Mouse (Mus musculus) kidney, postnatal 0 days (tissue): ENCODE measurements around the gene Epor. TPM values are rescaled to one million over a fixed set of nuclear protein-coding genes. Genes with fewer than 3 reads are reported as not detected.
A peak's percentile ranks its signal among the peaks of the same experiment; 100 is the strongest.

Experiments
- ATAC-seq: fragments of 200-750 bp; cut with Nextera tagmentation; replicated peaks from 2 replicates; pipeline ENCODE4 v1.8.0; 2017; ENCODE audit warnings: low read depth, moderate number of reproducible peaks, moderate TSS enrichment, moderate library complexity; ENCODE audit not compliant: low FRiP score
- DNase-seq: peaks from one replicate; pipeline ENCODE4 v3.0.0-alpha.2; 2016; ENCODE audit warnings: low spot score
- H3K27ac ChIP-seq: fragments of 300-500 bp; sonication (generic); 2 replicates; pipeline ENCODE4 v1.5.1; 2014; ENCODE audit warnings: mild to moderate bottlenecking
- H3K27me3 ChIP-seq: fragments of 300-500 bp; sonication (generic); 2 replicates; pipeline ENCODE4 v1.6.1; 2014; ENCODE audit warnings: low read length, mixed read lengths; ENCODE audit not compliant: insufficient read depth
- H3K36me3 ChIP-seq: fragments of 300-500 bp; sonication (generic); 2 replicates; pipeline ENCODE4 v1.6.1; 2014; ENCODE audit warnings: low read length, mixed read lengths; ENCODE audit not compliant: insufficient read depth
- H3K4me1 ChIP-seq: fragments of 300-500 bp; sonication (generic); replicated peaks from 2 replicates; pipeline ENCODE4 v1.6.1; 2014; ENCODE audit warnings: antibody characterized with exemption, low read length, mixed read lengths; ENCODE audit not compliant: insufficient read depth
- H3K4me2 ChIP-seq: fragments of 300-500 bp; sonication (generic); 2 replicates; pipeline ENCODE4 v1.6.1; 2014; ENCODE audit warnings: mild to moderate bottlenecking, low read length, moderate library complexity, mixed read lengths
- H3K4me3 ChIP-seq: fragments of 300-500 bp; sonication (generic); replicated peaks from 2 replicates; pipeline ENCODE4 v1.5.1; 2014; ENCODE audit warnings: low read depth, low read length
- H3K9ac ChIP-seq: fragments of 300-500 bp; sonication (generic); 2 replicates; pipeline ENCODE4 v1.6.1; 2014; ENCODE audit warnings: low read depth, low read length
- H3K9me3 ChIP-seq: fragments of 300-500 bp; sonication (generic); replicated peaks from 2 replicates; pipeline ENCODE4 v1.6.1; 2016; ENCODE audit warnings: low read length, inconsistent platforms, mixed read lengths
- CTCF ChIP-seq: IDR thresholded peaks from 2 replicates; pipeline ENCODE4 v1.5.1; 2016; ENCODE audit warnings: antibody characterized with exemption, low read depth, mild to moderate bottlenecking, moderate library complexity
- WGBS: fragments of 180-500 bp; shearing (Covaris S2); extraction: QIAGEN DNeasy Blood & Tissue Kit; methylation state at CpG from one replicate; pipeline ENCODE4 v1.1.7; 2014; 5-methylcytosine and 5-hydroxymethylcytosine counted together
- polyA plus RNA-seq: library from polyadenylated mRNA; unstranded; fragments of >200 nt; fragmentation: Nextera tagmentation; extraction: Ambion mirVana; gene quantifications from 2 replicates; pipeline ENCODE4 v1.2.1, GENCODE M21; 2015

Gene Epor
- polyA plus RNA-seq, 1 experiment from 2014 or later: 16.1 TPM

GRCm38 (mm10) chr9:21925506-21925905, 37.8 kb downstream of the Epor start:
- Histone ChIP-seq H3K4me3 (no peak overlapping the region), H3K4me1 (0 out of 2 replicates have a peak, but pooled peaks cover 3% of the 10 kb centered on the region), H3K9me3 (no peaks in the 10 kb centered on the region), H3K4me2 (no peak overlapping the region), H3K27ac (no peak overlapping the region), H3K9ac (no peak overlapping the region), H3K36me3 (no peaks in the 10 kb centered on the region), H3K27me3 (no peaks in the 10 kb centered on the region)
- no peak for TF ChIP-seq CTCF
- WGBS: 97% methylated on average over 1 of the region's 1 CpGs
- no peak for DNase-seq
- ATAC-seq: no peak

- TF ChIP-seq CTCF: no peak
- no peak for ATAC-seq
- Histone ChIP-seq H3K27me3 (no peaks in the 10 kb centered on the region), H3K4me3 (no peak overlapping the region), H3K9me3 (no peaks in the 10 kb centered on the region), H3K36me3 (no peaks in the 10 kb centered on the region), H3K27ac (no peak overlapping the region), H3K9ac (no peak overlapping the region), H3K4me2 (no peak overlapping the region), H3K4me1 (0 out of 2 replicates have a peak, but pooled peaks cover 3% of the 10 kb centered on the region)
- no peak for DNase-seq
- 95% methylated on average over 3 of the region's 3 CpGs for WGBS
Measured at GRCm38 (mm10) chr9:21925034-21925433, 38.3 kb downstream of the Epor start.

GRCm38 (mm10) chr9:21924099-21924493, 39.2 kb downstream of the Epor start:
- Histone ChIP-seq H3K36me3 (no peaks in the 10 kb centered on the region), H3K27ac (peak overlapping the region; percentile 3; the same call in 1 of the 2 replicates), H3K4me3 (no peak overlapping the region), H3K27me3 (no peaks in the 10 kb centered on the region), H3K9ac (no peak overlapping the region), H3K9me3 (no peaks in the 10 kb centered on the region), H3K4me2 (no peak overlapping the region), H3K4me1 (0 out of 2 replicates have a peak, but pooled peaks cover 3% of the 10 kb centered on the region)
- no peak for TF ChIP-seq CTCF
- DNase-seq (peak; percentile 85), ATAC-seq (no peak)
- whole genome bisulfite sequencing: 56% methylated on average over 6 of the region's 6 CpGs

GRCm38 (mm10) chr9:21923490-21924098, 39.7 kb downstream of the Epor start:
- ATAC-seq (no peak), DNase-seq (no peak)
- H3K4me2 ChIP-seq: no peak overlapping the region
- no peaks in the 10 kb centered on the region for H3K36me3 ChIP-seq
- H3K27me3 ChIP-seq: no peaks in the 10 kb centered on the region
- H3K27ac ChIP-seq: peak overlapping the region; percentile 3; the same call in 1 of the 2 replicates
- 0 out of 2 replicates have a peak, but pooled peaks cover 3% of the 10 kb centered on the region for H3K4me1 ChIP-seq
- H3K9me3 ChIP-seq: no peaks in the 10 kb centered on the region
- no peak for TF ChIP-seq CTCF
- WGBS: 41% methylated on average over 3 of the region's 3 CpGs
- no peak overlapping the region for H3K4me3 ChIP-seq
- H3K9ac ChIP-seq: no peak overlapping the region

- Histone ChIP-seq H3K4me2 (no peak overlapping the region), H3K9me3 (no peaks in the 10 kb centered on the region), H3K4me1 (0 out of 2 replicates have a peak, but pooled peaks cover 3% of the 10 kb centered on the region), H3K36me3 (no peaks in the 10 kb centered on the region), H3K27me3 (no peaks in the 10 kb centered on the region), H3K9ac (no peak overlapping the region), H3K27ac (no peak overlapping the region), H3K4me3 (no peak overlapping the region)
- WGBS: 91% methylated on average over 4 of the region's 4 CpGs
- no peak for TF ChIP-seq CTCF
- ATAC-seq: no peak
- no peak for DNase-seq
Measured at GRCm38 (mm10) chr9:21923036-21923435, 40.3 kb downstream of the Epor start.

GRCm38 (mm10) chr9:21918692-21919384, 44.5 kb downstream of the Epor start:
- H3K4me1 ChIP-seq: 0 out of 2 replicates have a peak, but pooled peaks cover 5% of the 10 kb centered on the region
- H3K9ac ChIP-seq: no peak overlapping the region
- H3K27ac ChIP-seq: no peak overlapping the region
- 24% methylated on average over 5 of the region's 5 CpGs for WGBS
- ATAC-seq: no peak
- H3K4me3 ChIP-seq: peak overlapping the region; percentile 54; the same call in 1 of the 2 replicates
- peak overlapping the region; percentile 96 for H3K4me2 ChIP-seq
- H3K9me3 ChIP-seq: no peaks in the 10 kb centered on the region
- H3K36me3 ChIP-seq: no peaks in the 10 kb centered on the region
- H3K27me3 ChIP-seq: no peaks in the 10 kb centered on the region
- TF ChIP-seq CTCF: no peak
- no peak for DNase-seq
